Mouse (Mus musculus): Measurements from ENCODE around the gene Popdc2.

DNA sequence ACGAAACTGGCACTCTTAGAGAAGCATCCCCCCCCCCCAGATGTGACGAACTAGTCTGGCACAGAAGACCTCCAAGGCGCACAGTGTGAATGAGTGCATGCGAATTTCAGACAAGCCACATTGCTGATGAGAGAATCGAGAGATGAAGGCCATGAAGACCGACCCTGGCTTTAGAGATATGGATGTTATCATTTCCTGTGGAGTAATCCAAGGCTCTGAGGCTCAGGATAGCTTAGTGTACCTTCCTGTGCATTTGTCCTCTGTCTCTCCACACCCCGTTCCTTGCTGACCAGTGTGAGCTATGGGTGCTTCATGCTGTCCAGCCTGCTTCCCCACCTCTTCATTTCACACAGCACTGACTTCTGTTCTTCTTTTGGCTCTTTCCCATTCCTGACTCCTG is 13.2 kb downstream of the Popdc2 start:
- no peak for TF ChIP-seq CTCF (IDR thresholded peaks at IDR 0.05; ENCODE audit: low read depth)
- TF ChIP-seq EP300 (IDR thresholded peaks at IDR 0.05; ENCODE audit: low read depth) = no peak

Measured in heart, postnatal 0 days (tissue).